Mouse (Mus musculus) embryonic facial prominence, embryonic 10.5 days (tissue): Measurements from ENCODE around the gene Gm11985. TPM values are rescaled to one million over a fixed set of nuclear protein-coding genes. Genes with fewer than 3 reads are reported as not detected.

Source experiments
- DNase-seq: peaks from one replicate; pipeline ENCODE4 v3.0.0-alpha.2; 2017; ENCODE audit warnings: low spot score
- H3K27ac ChIP-seq: fragments of 300-500 bp; sonication (generic); replicated peaks from 2 replicates; pipeline ENCODE4 v1.5.1; 2016; ENCODE audit warnings: mild to moderate bottlenecking
- H3K27me3 ChIP-seq: fragments of 300-500 bp; sonication (generic); replicated peaks from 2 replicates; pipeline ENCODE4 v1.6.1; 2016; ENCODE audit warnings: low read depth, mild to moderate bottlenecking; ENCODE audit not compliant: poor library complexity, severe bottlenecking
- H3K36me3 ChIP-seq: fragments of 300-500 bp; sonication (generic); replicated peaks from 2 replicates; pipeline ENCODE4 v1.6.1; 2016; ENCODE audit warnings: mild to moderate bottlenecking, moderate library complexity
- H3K4me1 ChIP-seq: fragments of 300-500 bp; sonication (generic); 2 replicates; pipeline ENCODE4 v1.6.1; 2016
- H3K4me3 ChIP-seq: fragments of 300-500 bp; sonication (generic); 2 replicates; pipeline ENCODE4 v1.5.1; 2016; ENCODE audit warnings: mild to moderate bottlenecking, moderate library complexity
- H3K9me3 ChIP-seq: fragments of 300-500 bp; sonication (generic); 2 replicates; pipeline ENCODE4 v1.6.1; 2016; ENCODE audit warnings: mild to moderate bottlenecking
- WGBS: fragments of 180-500 bp; shearing (Covaris S2); methylation state at CpG from one replicate; pipeline ENCODE4 v1.1.7; 2016; 5-methylcytosine and 5-hydroxymethylcytosine counted together
- polyA plus RNA-seq: library from polyadenylated mRNA; unstranded; fragments of >200 nt; fragmentation: Nextera tagmentation; extraction: Ambion mirVana; gene quantifications from 2 replicates; pipeline ENCODE4 v1.2.1, GENCODE M21; 2016

The Gm11985 gene
- polyA plus RNA-seq, 1 experiment from 2014 or later: 0.15 TPM

GRCm38 (mm10) chr11:7169645-7170044 lies 18.7 kb downstream of the Gm11985 start:
- Histone ChIP-seq H3K27me3 (no peaks in the 10 kb centered on the region), H3K9me3 (no peaks in the 10 kb centered on the region), H3K27ac (no peak overlapping the region), H3K4me1 (no peaks in the 10 kb centered on the region), H3K36me3 (no peaks in the 10 kb centered on the region; the same call in 1 of the 2 replicates), H3K4me3 (no peak overlapping the region)
- DNase-seq: no peak
- WGBS: 100% methylated on average over 1 of the region's 1 CpGs

GRCm38 (mm10) chr11:7164416-7164815 lies 24.0 kb downstream of the Gm11985 start:
- Histone ChIP-seq H3K4me3 (no peak overlapping the region), H3K27me3 (no peaks in the 10 kb centered on the region), H3K4me1 (peaks cover 16% of the 10 kb centered on the region), H3K36me3 (no peaks in the 10 kb centered on the region; the same call in 1 of the 2 replicates), H3K9me3 (no peaks in the 10 kb centered on the region), H3K27ac (no peak overlapping the region)
- no peak for DNase-seq
- 83% methylated on average over 4 of the region's 4 CpGs for WGBS

DNA sequence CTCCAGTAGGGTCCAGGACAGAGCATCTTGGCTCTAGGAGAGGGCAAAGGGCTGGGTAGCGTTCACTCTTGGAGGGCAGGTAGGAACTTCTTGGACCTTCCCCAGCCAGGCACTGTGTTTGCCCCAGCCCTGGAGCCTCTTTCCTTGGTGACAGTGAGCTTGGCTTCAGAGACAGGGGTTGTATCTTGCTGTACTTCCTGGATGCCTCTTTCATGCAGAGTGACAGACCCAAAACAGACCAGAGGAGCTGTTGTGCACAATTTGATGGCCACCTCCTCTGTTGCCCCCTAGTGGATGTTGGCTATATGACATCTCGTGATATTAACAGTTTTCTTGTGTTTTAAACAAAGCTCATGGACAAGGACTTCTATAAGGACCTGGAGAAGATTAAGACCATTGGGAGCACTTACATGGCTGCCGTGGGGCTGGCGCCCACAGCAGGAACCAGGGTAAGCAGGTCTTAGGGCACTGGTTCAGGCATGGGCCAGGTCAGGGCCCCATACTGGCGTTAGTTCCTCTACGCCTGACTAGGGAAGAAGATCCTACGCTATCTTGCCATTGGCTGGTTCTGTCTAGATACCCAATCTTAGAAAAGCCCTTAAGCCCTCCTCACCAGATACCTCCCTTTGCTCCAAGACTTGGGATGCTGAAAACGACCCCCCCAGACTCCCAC lies 26.7 kb downstream of the Gm11985 start:
- Histone ChIP-seq H3K36me3 (no peaks in the 10 kb centered on the region), H3K4me1 (peaks cover 16% of the 10 kb centered on the region), H3K9me3 (no peaks in the 10 kb centered on the region), H3K27me3 (no peaks in the 10 kb centered on the region), H3K27ac (peak overlapping the region; percentile 15; the same call in 1 of the 2 replicates), H3K4me3 (no peak overlapping the region)
- WGBS: 80% methylated on average over 8 of the region's 8 CpGs
- DNase-seq: peak; percentile 46

- peak overlapping the region; percentile 15; the same call in 1 of the 2 replicates for H3K27ac ChIP-seq
- WGBS: 62% methylated on average over 4 of the region's 4 CpGs
Observed at GRCm38 (mm10) chr11:7160637-7161101, 27.7 kb downstream of the Gm11985 start.

GRCm38 (mm10) chr11:7160146-7160545 lies 28.2 kb downstream of the Gm11985 start:
- Histone ChIP-seq H3K4me1 (peaks cover 16% of the 10 kb centered on the region), H3K4me3 (no peak overlapping the region), H3K27me3 (no peaks in the 10 kb centered on the region), H3K9me3 (no peaks in the 10 kb centered on the region), H3K36me3 (no peaks in the 10 kb centered on the region), H3K27ac (0 out of 2 replicates have a peak overlapping the region, but pooled peaks have one; percentile 15)
- WGBS: 74% methylated on average over 6 of the region's 6 CpGs
- DNase-seq: no peak

More at GRCm38 (mm10) chr11:7160637-7161101, 27.7 kb downstream of the Gm11985 start:
- Histone ChIP-seq H3K4me3 (no peak overlapping the region), H3K9me3 (no peaks in the 10 kb centered on the region), H3K27me3 (no peaks in the 10 kb centered on the region), H3K4me1 (peaks cover 16% of the 10 kb centered on the region), H3K36me3 (no peaks in the 10 kb centered on the region)
- no peak for DNase-seq

DNA sequence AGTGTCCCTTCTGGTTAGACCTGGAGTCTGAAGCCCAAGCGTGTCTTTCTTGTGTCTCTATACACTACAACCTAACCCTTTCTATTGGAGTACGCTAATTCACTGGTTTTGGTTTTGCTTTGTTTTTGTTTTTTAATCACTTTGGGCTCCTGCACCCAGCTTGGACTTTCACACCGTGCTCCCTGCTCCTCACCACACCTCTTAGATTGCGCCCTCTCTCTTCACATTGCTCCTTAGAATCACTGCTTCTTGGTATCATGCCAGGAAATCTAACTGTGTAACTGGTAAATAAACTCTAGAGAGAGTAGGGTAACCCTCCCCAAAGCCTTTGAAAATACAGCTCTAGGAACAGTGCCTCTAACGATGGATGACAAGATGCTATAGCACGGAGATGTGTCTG lies 30.2 kb downstream of the Gm11985 start:
- 87% methylated on average over 6 of the region's 6 CpGs for WGBS
- Histone ChIP-seq H3K4me3 (no peak overlapping the region), H3K9me3 (no peaks in the 10 kb centered on the region)

DNA sequence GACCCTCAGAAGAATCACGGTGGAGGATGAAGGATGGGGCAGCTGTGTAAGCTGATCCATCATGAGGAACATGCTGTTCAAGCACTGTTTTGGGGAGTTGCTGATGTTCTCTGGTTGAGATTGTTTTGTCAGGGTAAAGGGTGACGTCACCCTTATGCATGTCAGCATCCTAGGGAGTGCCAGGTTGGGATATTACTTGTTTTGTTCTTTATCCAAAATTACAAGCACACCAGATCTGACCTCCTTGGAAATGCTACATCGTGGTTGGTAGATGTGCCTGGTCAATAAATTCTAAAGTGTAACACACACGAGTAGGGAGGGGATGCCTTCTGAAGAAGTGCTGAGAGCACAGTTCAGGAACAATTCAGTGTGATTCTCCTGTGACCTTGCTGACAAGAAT lies 31.9 kb downstream of the Gm11985 start:
- WGBS: 78% methylated on average over 4 of the region's 4 CpGs
- H3K4me1 ChIP-seq: peaks cover 15% of the 10 kb centered on the region
- no peaks in the 10 kb centered on the region for H3K36me3 ChIP-seq

More for the DNA sequence above, 30.2 kb downstream of the Gm11985 start:
- Histone ChIP-seq H3K27me3 (no peaks in the 10 kb centered on the region), H3K27ac (no peak overlapping the region), H3K4me1 (peaks cover 16% of the 10 kb centered on the region), H3K36me3 (no peaks in the 10 kb centered on the region)
- DNase-seq: no peak

GRCm38 (mm10) chr11:7153081-7153480 lies 35.3 kb downstream of the Gm11985 start:
- no peaks in the 10 kb centered on the region for H3K27me3 ChIP-seq
- H3K27ac ChIP-seq: no peak overlapping the region
- H3K4me1 ChIP-seq: peaks cover 5% of the 10 kb centered on the region; the same call in 1 of the 2 replicates
- H3K4me3 ChIP-seq: no peak overlapping the region
- no peaks in the 10 kb centered on the region for H3K36me3 ChIP-seq
- no peaks in the 10 kb centered on the region for H3K9me3 ChIP-seq
- no peak for DNase-seq
- WGBS: 79% methylated on average over 8 of the region's 8 CpGs

More for the DNA sequence above, 31.9 kb downstream of the Gm11985 start:
- H3K27ac ChIP-seq: no peak overlapping the region
- DNase-seq: no peak
- no peaks in the 10 kb centered on the region for H3K9me3 ChIP-seq
- H3K27me3 ChIP-seq: no peaks in the 10 kb centered on the region
- no peak overlapping the region for H3K4me3 ChIP-seq

DNA sequence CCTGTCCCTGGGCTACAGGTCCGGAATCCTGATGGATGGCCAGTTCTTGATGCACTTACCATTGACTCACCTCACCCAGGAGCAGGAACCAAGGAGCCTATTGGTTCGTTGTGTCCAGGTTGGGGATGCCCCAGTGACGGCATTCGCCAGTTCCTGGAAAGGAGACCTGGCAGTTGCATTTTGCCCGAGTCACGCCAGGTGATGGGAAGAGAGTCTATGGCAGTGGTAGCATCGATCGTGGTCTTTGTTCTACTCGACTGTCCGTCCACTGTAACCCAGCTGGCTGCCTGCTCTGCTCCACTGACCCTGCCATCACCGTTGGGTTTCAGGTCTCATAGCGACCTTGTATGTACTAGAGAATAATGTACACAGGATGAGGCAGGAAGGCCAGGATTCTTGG lies 36.0 kb downstream of the Gm11985 start:
- no peak overlapping the region for H3K4me3 ChIP-seq
- H3K4me1 ChIP-seq: peaks cover 5% of the 10 kb centered on the region; the same call in 1 of the 2 replicates
- no peaks in the 10 kb centered on the region for H3K36me3 ChIP-seq
- no peak overlapping the region for H3K27ac ChIP-seq
- no peaks in the 10 kb centered on the region for H3K9me3 ChIP-seq
- WGBS: 93% methylated on average over 12 of the region's 12 CpGs
- DNase-seq: no peak
- no peaks in the 10 kb centered on the region for H3K27me3 ChIP-seq

DNA sequence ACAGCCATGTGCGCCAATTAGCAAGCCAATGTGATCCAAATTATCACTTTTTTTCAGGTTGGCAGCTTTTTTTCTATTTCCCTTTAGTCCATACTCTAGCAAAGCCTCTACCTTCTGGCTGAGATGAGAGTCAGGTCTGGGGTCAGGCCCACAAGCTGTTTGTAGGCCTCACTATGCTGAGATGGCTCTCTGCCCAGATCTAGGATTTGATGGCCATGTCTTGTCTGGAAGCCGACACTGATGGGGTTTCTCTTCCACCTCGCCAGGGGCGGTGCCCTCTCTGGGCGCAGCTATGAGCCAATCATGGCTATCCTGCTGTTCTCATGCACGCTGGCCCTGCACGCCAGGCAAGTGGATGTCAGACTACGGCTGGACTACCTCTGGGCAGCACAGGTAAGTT lies 37.9 kb downstream of the Gm11985 start:
- 96% methylated on average over 8 of the region's 8 CpGs for WGBS
- H3K4me3 ChIP-seq: no peak overlapping the region
- no peak for DNase-seq
- no peaks in the 10 kb centered on the region for H3K36me3 ChIP-seq
- H3K4me1 ChIP-seq: peaks cover 5% of the 10 kb centered on the region; the same call in 1 of the 2 replicates
- H3K27me3 ChIP-seq: no peaks in the 10 kb centered on the region
- no peak overlapping the region for H3K27ac ChIP-seq
- H3K9me3 ChIP-seq: no peaks in the 10 kb centered on the region

DNA sequence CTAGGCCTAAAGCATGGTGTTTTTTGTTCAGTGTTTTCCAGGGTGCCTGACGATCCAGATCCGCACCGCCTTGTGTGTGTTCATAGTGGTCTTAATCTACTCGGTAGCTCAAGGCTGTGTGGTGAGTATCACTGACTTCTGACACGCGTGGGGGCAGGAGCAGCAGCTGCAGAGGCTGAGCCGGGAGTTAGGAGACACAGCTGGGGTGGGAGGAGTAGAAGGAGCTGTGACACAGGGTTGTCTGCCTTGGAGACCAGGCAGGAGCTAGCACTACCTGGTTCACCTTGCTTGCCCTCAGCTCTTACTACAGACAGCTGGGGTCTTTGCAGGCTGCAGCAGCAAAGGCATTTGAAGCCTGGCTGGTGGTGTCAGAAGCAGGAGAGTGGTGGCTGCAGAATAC lies 38.9 kb downstream of the Gm11985 start:
- Histone ChIP-seq H3K9me3 (no peaks in the 10 kb centered on the region), H3K36me3 (no peaks in the 10 kb centered on the region; the same call in 1 of the 2 replicates), H3K27me3 (no peaks in the 10 kb centered on the region), H3K4me3 (no peak overlapping the region), H3K4me1 (peaks cover 5% of the 10 kb centered on the region; the same call in 1 of the 2 replicates), H3K27ac (no peak overlapping the region; the same call in 1 of the 2 replicates)
- DNase-seq: no peak
- 72% methylated on average over 7 of the region's 7 CpGs for WGBS

- no peaks in the 10 kb centered on the region for H3K9me3 ChIP-seq
- 90% methylated on average over 7 of the region's 7 CpGs for WGBS
- H3K4me3 ChIP-seq: no peak overlapping the region
- peaks cover 5% of the 10 kb centered on the region; the same call in 1 of the 2 replicates for H3K4me1 ChIP-seq
- no peaks in the 10 kb centered on the region; the same call in 1 of the 2 replicates for H3K36me3 ChIP-seq
- H3K27ac ChIP-seq: no peak overlapping the region
- DNase-seq: no peak
- no peaks in the 10 kb centered on the region for H3K27me3 ChIP-seq
Observed at GRCm38 (mm10) chr11:7147945-7148344, 40.4 kb downstream of the Gm11985 start.

- Histone ChIP-seq H3K4me1 (peaks cover 8% of the 10 kb centered on the region), H3K36me3 (no peaks in the 10 kb centered on the region; the same call in 1 of the 2 replicates), H3K27me3 (no peaks in the 10 kb centered on the region), H3K4me3 (no peak overlapping the region), H3K9me3 (no peaks in the 10 kb centered on the region), H3K27ac (no peak overlapping the region)
- DNase-seq: no peak
- WGBS: 90% methylated on average over 8 of the region's 8 CpGs
Observed at GRCm38 (mm10) chr11:7147536-7147935, 40.8 kb downstream of the Gm11985 start.
